Mouse (Mus musculus) hindbrain, embryonic 15.5 days (tissue): ENCODE results near the gene Asb14. TPM values are rescaled to one million over a fixed set of nuclear protein-coding genes. Genes with fewer than 3 reads are reported as not detected.

Experiments
- ATAC-seq: fragments of 200-750 bp; cut with Nextera tagmentation; 2 replicates; pipeline ENCODE4 v1.8.0; 2017; ENCODE audit warnings: low read depth, moderate number of reproducible peaks, moderate TSS enrichment; ENCODE audit not compliant: low FRiP score
- H3K27ac ChIP-seq: fragments of 300-500 bp; sonication (generic); replicated peaks from 2 replicates; pipeline ENCODE4 v1.5.1; 2015; ENCODE audit warnings: mild to moderate bottlenecking, inconsistent platforms
- H3K27me3 ChIP-seq: fragments of 300-500 bp; sonication (generic); 2 replicates; pipeline ENCODE4 v1.6.1; 2015; ENCODE audit warnings: control low read depth, inconsistent platforms
- H3K36me3 ChIP-seq: fragments of 300-500 bp; sonication (generic); 2 replicates; pipeline ENCODE4 v1.6.1; 2015; ENCODE audit warnings: control low read depth, inconsistent platforms
- H3K4me1 ChIP-seq: fragments of 300-500 bp; sonication (generic); replicated peaks from 2 replicates; pipeline ENCODE4 v1.6.1; 2015; ENCODE audit warnings: control low read depth, inconsistent platforms
- H3K4me2 ChIP-seq: fragments of 300-500 bp; sonication (generic); 2 replicates; pipeline ENCODE4 v1.6.1; 2015; ENCODE audit warnings: moderate library complexity, mild to moderate bottlenecking, inconsistent platforms
- H3K4me3 ChIP-seq: fragments of 300-500 bp; sonication (generic); 2 replicates; pipeline ENCODE4 v1.5.1; 2015; ENCODE audit warnings: mild to moderate bottlenecking, inconsistent platforms
- H3K9ac ChIP-seq: fragments of 300-500 bp; sonication (generic); 2 replicates; pipeline ENCODE4 v1.6.1; 2015; ENCODE audit warnings: inconsistent platforms
- H3K9me3 ChIP-seq: fragments of 300-500 bp; sonication (generic); 2 replicates; pipeline ENCODE4 v1.6.1; 2016; ENCODE audit warnings: control low read depth, inconsistent platforms
- WGBS: fragments of 180-500 bp; shearing (Covaris S2); methylation state at CpG from one replicate; pipeline ENCODE4 v1.1.7; 2015; 5-methylcytosine and 5-hydroxymethylcytosine counted together
- polyA plus RNA-seq: library from polyadenylated mRNA; unstranded; fragments of >200 nt; fragmentation: Nextera tagmentation; extraction: Ambion mirVana; gene quantifications from 2 replicates; pipeline ENCODE4 v1.2.1, GENCODE M21; 2015

Gene Asb14
- 0.10 and 0.29 TPM in 2 replicates for polyA plus RNA-seq

DNA sequence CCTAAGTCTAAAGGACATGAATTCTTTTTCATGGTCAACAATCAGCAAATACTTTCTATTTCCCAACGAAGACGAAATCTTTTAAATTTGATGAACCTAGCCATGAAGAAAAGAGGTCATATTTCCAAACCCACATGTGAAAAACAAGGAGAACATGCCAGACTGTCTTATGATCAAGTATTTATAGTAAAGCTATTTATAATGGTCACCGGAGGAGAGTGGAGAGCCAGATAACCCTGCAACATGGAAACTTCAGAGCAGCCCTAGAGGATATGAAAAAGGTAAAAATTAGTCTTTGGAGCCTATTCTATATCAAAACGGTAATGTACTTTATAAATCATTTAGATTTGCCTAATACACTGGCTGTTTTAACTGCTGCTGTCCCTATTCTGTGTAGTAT is at the start of gene Asb14:
TSS of gene Asb14 (plus strand) at position 166 of the 400 bp plus-strand sequence.
- 94% methylated on average over 4 of the region's 4 CpGs for WGBS
- no peak within 1 kb of the TSS for H3K27ac ChIP-seq
- ATAC-seq = no peak
- no peak within 1 kb of the TSS for H3K9ac ChIP-seq
- H3K36me3 ChIP-seq = no peaks in the 10 kb centered on the region
- no peak within 1 kb of the TSS for H3K4me3 ChIP-seq
- H3K4me1 ChIP-seq = no peaks in the 10 kb centered on the region
- no peaks in the 10 kb centered on the region for H3K9me3 ChIP-seq
- H3K4me2 ChIP-seq = no peak within 1 kb of the TSS
- no peaks in the 10 kb centered on the region for H3K27me3 ChIP-seq

DNA sequence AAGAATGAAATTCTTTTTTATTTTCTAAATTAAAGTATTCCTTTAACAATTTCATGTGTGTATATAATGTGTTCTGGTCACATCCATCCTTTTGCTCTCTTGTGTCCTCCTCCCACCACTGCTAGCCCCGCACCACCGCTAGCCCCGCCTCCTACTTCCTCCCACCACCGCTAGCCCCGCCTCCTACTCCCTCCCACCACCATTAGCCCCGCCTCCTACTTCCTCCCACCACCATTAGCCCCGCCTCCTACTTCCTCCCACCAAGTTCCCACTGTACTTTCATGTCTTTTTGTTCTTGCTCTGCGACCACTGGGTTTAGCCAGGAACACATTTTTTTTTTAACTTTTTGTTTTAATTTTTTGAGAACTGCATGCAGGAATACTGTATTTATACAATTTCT is 41.3 kb upstream of the Asb14 start:
- Histone ChIP-seq H3K4me3 (no peak overlapping the region), H3K4me2 (no peak overlapping the region), H3K9ac (no peak overlapping the region), H3K4me1 (no peaks in the 10 kb centered on the region), H3K36me3 (no peaks in the 10 kb centered on the region), H3K27ac (no peak overlapping the region), H3K9me3 (no peaks in the 10 kb centered on the region), H3K27me3 (no peaks in the 10 kb centered on the region)
- 74% methylated on average over 8 of the region's 8 CpGs for WGBS
- no peak for ATAC-seq

DNA sequence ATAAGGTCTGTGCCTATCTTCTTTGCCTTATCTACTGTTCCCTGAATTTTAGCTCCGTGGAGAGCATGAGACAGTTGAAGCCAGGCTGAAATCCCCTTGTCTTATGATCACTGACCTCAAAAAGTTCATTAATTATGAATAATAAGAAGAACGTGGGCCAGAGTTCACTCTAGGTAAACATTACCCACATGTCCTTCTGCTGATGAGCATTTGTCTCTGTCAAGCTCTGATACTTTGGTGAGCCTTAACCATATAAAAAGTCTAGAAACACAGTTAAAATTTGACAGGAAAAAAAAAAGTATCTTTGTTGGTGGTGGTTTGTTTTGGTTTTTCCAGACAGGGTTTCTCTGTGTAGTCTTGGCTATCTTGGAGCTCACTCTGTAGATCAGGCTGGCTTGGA is 40.3 kb upstream of the Asb14 start:
- H3K4me1 ChIP-seq = no peaks in the 10 kb centered on the region
- no peak for ATAC-seq
- no peaks in the 10 kb centered on the region for H3K27me3 ChIP-seq
- H3K4me2 ChIP-seq = no peak overlapping the region
- H3K4me3 ChIP-seq = no peak overlapping the region
- H3K36me3 ChIP-seq = no peaks in the 10 kb centered on the region
- WGBS = 86% methylated on average over 2 of the region's 2 CpGs
- H3K27ac ChIP-seq = no peak overlapping the region
- no peak overlapping the region for H3K9ac ChIP-seq
- H3K9me3 ChIP-seq = no peaks in the 10 kb centered on the region

DNA sequence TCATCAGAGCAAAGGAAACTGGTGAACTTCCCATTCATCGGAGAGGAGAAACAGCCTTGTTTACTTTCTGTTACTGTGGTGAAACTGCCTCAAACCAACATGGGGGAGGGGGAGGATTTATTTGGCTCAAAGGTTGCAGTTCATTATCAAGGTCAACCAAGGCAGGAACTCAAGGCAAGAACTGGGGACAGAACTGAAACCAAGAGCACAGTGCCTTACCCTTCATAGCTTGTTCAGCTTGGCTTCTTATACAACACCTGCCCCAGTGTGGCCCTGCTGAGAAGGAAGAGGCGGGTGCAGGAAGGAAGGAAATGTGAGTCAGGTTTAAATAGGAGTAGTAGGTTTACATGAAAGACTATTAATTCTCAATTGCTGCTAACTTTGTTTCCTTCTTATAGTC is 36.0 kb upstream of the Asb14 start:
- no peaks in the 10 kb centered on the region for H3K9me3 ChIP-seq
- H3K4me3 ChIP-seq = no peak overlapping the region
- no peak overlapping the region for H3K4me2 ChIP-seq
- no peak overlapping the region for H3K27ac ChIP-seq
- no peak overlapping the region for H3K9ac ChIP-seq
- H3K4me1 ChIP-seq = no peaks in the 10 kb centered on the region
- H3K27me3 ChIP-seq = no peaks in the 10 kb centered on the region
- no peaks in the 10 kb centered on the region for H3K36me3 ChIP-seq
- WGBS = 82% methylated on average over 2 of the region's 2 CpGs
- ATAC-seq = no peak

DNA sequence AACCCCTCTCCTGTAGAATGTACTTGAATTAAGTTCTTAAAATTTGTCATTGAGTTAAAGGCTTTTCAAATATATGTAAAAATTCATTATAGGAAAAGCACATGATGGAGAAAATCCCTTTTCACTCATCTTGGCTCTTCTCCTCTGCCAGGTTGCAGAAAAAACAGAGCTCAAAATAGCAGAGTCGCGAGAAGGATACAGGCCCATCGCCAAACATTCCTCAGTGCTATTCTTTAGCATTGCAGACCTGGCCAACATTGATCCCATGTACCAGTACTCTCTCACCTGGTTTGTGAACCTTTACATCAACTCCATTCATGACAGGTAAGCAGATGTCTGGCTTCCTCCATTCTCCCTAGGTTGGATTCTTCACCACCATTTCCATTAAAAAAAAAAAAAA is 35.3 kb upstream of the Asb14 start:
- no peak for ATAC-seq
- H3K4me1 ChIP-seq = no peaks in the 10 kb centered on the region
- no peaks in the 10 kb centered on the region for H3K27me3 ChIP-seq
- WGBS = 77% methylated on average over 3 of the region's 3 CpGs
- no peak overlapping the region for H3K4me3 ChIP-seq
- no peaks in the 10 kb centered on the region for H3K36me3 ChIP-seq
- no peak overlapping the region for H3K27ac ChIP-seq
- no peak overlapping the region for H3K4me2 ChIP-seq
- H3K9me3 ChIP-seq = no peaks in the 10 kb centered on the region
- H3K9ac ChIP-seq = no peak overlapping the region

DNA sequence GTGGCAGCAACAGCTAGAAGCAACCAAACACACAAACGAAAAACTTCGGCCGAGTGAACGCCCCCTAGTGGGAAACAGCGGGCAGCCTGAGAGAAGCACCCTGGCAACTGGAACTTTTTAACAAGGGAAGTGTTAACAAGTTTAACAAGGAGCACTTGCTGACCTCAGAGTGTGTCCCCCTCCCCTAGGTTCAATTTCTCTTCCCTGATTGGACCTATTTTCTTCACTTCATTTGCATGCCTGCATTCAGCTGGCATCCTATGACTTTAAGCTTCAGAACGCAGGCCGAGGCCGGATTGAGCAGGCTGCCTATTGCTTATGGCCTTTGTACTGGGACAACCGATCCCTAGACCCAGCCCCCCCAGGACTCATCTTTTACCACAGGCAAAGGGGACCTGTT is 27.0 kb upstream of the Asb14 start:
- Histone ChIP-seq H3K9ac (no peak overlapping the region), H3K36me3 (no peaks in the 10 kb centered on the region), H3K4me2 (no peak overlapping the region), H3K9me3 (no peaks in the 10 kb centered on the region), H3K27ac (no peak overlapping the region), H3K4me3 (no peak overlapping the region), H3K27me3 (no peaks in the 10 kb centered on the region), H3K4me1 (no peaks in the 10 kb centered on the region)
- no peak for ATAC-seq
- 63% methylated on average over 9 of the region's 9 CpGs for WGBS

DNA sequence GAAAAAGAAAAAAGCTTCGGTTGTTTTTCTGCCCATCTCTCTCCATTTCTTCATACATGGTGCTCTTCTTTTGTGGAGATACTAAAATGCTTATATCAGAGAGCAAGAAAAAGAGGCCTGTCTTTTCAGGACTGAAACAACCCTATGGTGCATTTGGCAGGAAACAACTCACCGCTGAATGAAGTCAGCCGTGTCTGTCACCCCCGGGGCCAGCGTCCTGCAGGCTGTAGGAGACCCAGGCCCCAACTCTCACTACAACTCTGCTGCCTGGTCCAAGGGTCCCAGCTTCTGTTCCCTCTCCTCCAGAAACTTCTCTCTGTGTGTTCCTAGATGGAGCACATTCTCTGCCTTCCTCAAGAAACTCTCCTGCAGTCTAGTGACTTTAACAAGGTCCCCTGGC is 26.1 kb upstream of the Asb14 start:
- no peak for ATAC-seq
- no peak overlapping the region for H3K4me2 ChIP-seq
- H3K9ac ChIP-seq = no peak overlapping the region
- 89% methylated on average over 5 of the region's 5 CpGs for WGBS
- no peaks in the 10 kb centered on the region for H3K27me3 ChIP-seq
- no peak overlapping the region for H3K27ac ChIP-seq
- H3K9me3 ChIP-seq = no peaks in the 10 kb centered on the region
- H3K36me3 ChIP-seq = no peaks in the 10 kb centered on the region
- H3K4me1 ChIP-seq = no peaks in the 10 kb centered on the region
- no peak overlapping the region for H3K4me3 ChIP-seq

DNA sequence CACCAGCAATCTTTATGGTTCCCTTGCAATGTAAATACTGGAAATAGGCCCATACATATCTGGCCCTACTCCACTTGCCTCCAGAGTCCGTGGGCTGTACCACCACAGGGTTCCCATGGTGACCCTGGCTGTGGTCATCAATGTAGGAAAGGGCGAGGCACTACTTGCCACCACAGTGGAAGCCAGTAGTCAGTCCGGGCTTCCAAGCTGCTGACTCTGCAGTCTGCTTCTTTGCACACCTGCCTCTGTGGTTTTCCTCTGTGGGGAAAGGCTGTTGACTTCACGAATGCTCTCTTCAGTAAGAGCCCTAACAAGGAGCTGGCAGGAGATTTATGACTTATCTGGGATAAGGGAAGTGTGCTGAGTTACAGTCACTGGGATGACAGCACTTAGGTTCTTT is 15.6 kb upstream of the Asb14 start:
- no peak for ATAC-seq
- 82% methylated on average over 4 of the region's 4 CpGs for WGBS
- no peak overlapping the region for H3K4me2 ChIP-seq

DNA sequence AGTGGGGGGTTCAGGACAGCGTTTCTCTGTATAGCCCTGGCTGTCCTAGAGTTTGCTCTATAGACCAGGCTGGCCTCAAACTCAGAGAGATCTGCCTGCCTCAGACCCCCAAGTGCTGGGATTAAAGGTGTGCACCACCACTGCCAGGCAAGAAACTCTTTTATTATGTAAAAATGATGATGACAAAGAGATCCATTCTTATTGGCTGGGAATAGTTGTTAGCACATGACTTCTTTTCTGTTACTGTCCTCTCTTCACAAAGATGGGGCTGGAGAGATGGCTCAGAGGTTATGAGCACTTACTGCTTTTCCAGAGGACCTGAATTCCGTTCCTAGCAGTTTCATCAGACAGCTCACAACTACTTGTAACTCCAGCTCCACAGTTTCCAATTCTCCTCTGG is 14.4 kb upstream of the Asb14 start:
- no peaks in the 10 kb centered on the region for H3K4me1 ChIP-seq
- H3K36me3 ChIP-seq = no peaks in the 10 kb centered on the region
- no peak overlapping the region for H3K4me2 ChIP-seq
- H3K27me3 ChIP-seq = no peaks in the 10 kb centered on the region
- ATAC-seq = no peak
- no peak overlapping the region for H3K4me3 ChIP-seq
- no peaks in the 10 kb centered on the region for H3K9me3 ChIP-seq
- no peak overlapping the region for H3K27ac ChIP-seq
- WGBS = 72% methylated on average over 2 of the region's 2 CpGs
- no peak overlapping the region for H3K9ac ChIP-seq

More for the DNA sequence above, 15.6 kb upstream of the Asb14 start:
- Histone ChIP-seq H3K4me1 (no peaks in the 10 kb centered on the region), H3K9ac (no peak overlapping the region), H3K36me3 (no peaks in the 10 kb centered on the region), H3K4me3 (no peak overlapping the region), H3K27ac (no peak overlapping the region), H3K9me3 (no peaks in the 10 kb centered on the region), H3K27me3 (no peaks in the 10 kb centered on the region)

DNA sequence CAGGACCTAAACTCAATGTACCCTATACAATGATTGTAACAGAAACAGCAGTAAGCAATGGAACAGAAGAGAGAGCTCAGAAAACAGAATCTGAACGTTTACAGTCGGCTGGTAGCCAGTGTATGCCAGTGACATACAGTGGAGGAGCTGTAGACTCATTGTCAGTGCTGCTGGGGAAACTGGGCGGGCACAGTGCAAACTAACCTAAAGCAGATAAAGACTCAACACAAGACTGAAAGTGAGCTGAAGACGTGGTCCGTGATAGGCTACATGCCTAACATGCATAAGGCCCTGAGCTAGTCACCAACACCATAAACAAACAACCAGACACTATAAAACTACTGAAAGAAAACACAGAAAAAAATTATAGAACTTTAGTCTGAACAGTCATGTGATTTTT is 12.7 kb upstream of the Asb14 start:
- H3K9ac ChIP-seq = no peak overlapping the region
- 92% methylated on average over 5 of the region's 5 CpGs for WGBS
- no peaks in the 10 kb centered on the region for H3K36me3 ChIP-seq
- H3K4me1 ChIP-seq = no peaks in the 10 kb centered on the region
- ATAC-seq = no peak
- H3K4me3 ChIP-seq = no peak overlapping the region
- no peak overlapping the region for H3K4me2 ChIP-seq
- no peak overlapping the region for H3K27ac ChIP-seq
- H3K27me3 ChIP-seq = no peaks in the 10 kb centered on the region
- H3K9me3 ChIP-seq = no peaks in the 10 kb centered on the region

DNA sequence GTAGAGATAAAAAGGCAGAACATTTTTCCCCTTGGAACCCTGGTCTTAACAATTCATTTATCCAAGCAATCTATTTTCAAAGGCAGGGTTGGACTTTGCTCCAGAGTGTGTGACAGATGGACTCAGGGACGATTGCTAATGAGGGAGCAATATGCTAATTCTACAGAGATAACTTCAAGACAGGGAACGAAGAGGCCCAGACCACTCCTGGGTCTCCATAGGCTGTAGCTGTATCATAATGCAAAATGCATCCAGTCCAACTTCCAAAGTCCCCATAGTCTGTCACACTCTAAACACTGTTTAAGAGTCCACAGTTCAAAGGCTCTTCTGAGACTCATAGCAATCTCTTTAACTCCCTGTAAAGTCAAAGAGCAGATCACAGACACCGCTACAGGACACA is 7.1 kb upstream of the Asb14 start:
- WGBS = 58% methylated on average over 3 of the region's 3 CpGs
- Histone ChIP-seq H3K4me2 (no peak overlapping the region), H3K27me3 (no peaks in the 10 kb centered on the region), H3K4me1 (no peaks in the 10 kb centered on the region), H3K9me3 (no peaks in the 10 kb centered on the region), H3K9ac (no peak overlapping the region), H3K4me3 (no peak overlapping the region), H3K27ac (no peak overlapping the region), H3K36me3 (no peaks in the 10 kb centered on the region)
- ATAC-seq = no peak

DNA sequence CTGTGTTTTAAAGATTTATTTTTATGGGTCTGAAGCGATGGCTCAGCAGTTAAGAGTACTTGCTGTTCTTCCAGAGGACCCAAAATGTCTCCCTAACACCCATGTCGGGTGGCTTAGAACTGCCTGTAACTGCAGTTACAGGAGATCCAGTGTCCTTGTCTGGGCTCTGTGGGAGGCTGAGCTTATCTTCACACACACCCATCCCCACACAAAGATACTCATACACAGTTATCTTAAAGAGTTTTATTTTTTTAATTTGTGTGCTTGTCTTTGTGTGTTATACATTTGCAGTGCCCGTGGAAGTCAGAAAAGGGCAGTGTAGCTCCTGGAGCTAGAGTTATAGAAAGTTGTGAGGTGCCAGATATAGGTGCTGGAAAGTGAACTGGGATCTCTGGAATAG is 3.6 kb upstream of the Asb14 start:
- 94% methylated on average over 3 of the region's 3 CpGs for WGBS
- no peak overlapping the region for H3K4me2 ChIP-seq

DNA sequence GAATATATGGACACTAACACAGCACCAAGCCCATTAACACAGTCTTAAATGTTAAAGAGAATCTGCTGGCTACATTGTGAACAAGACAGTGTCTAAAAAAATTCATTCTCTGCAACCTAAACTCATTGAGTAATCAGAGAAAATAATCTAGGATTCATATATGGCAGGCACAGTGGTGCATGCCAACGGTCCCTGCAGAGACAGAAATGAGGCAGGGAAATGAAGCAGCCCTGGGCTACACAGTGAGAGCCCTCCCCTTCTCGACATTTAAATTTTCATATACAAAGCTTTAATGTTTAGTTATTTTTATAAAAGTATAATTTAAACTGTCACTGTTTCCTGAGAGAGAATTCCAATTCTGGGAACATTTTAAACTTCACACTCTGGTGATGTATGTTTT is 5.1 kb downstream of the Asb14 start:
- Histone ChIP-seq H3K4me3 (no peak overlapping the region), H3K4me1 (no peaks in the 10 kb centered on the region), H3K27ac (no peak overlapping the region), H3K4me2 (no peak overlapping the region), H3K9me3 (no peaks in the 10 kb centered on the region), H3K9ac (no peak overlapping the region), H3K27me3 (no peaks in the 10 kb centered on the region), H3K36me3 (no peaks in the 10 kb centered on the region)
- ATAC-seq = no peak
- 75% methylated on average over 2 of the region's 2 CpGs for WGBS

More for the DNA sequence above, 3.6 kb upstream of the Asb14 start:
- Histone ChIP-seq H3K4me1 (no peaks in the 10 kb centered on the region), H3K9ac (no peak overlapping the region), H3K27ac (no peak overlapping the region), H3K36me3 (no peaks in the 10 kb centered on the region), H3K27me3 (no peaks in the 10 kb centered on the region), H3K9me3 (no peaks in the 10 kb centered on the region), H3K4me3 (no peak overlapping the region)
- no peak for ATAC-seq
